Comparison of ENCODE assay signal across 9 mouse cellular contexts in the genomic region with DNA sequence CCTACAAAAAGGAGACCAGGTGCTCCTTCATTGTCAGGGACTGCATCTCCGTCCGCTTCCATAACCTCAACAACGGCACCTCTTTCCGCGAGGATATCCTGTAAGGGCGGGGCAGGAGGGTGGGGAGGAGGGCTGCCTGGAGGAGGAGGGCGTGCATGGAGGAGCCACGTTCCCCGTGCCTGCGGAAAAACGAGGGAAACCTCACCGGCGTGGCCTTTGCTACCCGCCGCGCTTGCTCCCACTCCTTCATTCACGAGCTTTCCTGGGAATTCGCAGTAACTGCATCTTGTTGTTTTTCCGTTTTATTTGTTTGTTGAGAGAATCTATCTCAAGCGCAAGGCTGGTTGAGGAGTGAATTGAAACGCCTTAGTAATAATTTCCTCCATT. TPM values are rescaled to one million over a fixed set of nuclear protein-coding genes. Genes with fewer than 3 reads are reported as not detected.
DNase-seq lines count a peak whose midpoint lies in the region; ATAC-seq and TF ChIP-seq lines count a peak whose summit lies in the region.
"Had no signal": no experiment of that assay in that cellular context is flagged by ENCODE, and none has a peak within 500 bp of the region (broad histone marks: within the 10 kb centered on the region; RNA-seq: fewer than 3 reads in every experiment).

No protein-coding gene starts in this region.

- peak overlapping the region; percentile 86 for H3K9ac ChIP-seq in heart, embryonic 15.5 days
- peak overlapping the region; percentile 73 for H3K9ac ChIP-seq in hindbrain, embryonic 14.5 days
- peak overlapping the region; percentile 63 for H3K9ac ChIP-seq in midbrain, embryonic 11.5 days (ENCODE audit: low read length)

- no peaks in the 10 kb centered on the region for H3K9me3 ChIP-seq in heart, embryonic 15.5 days (replicated peaks)
- H3K9me3 ChIP-seq in hindbrain, embryonic 14.5 days (ENCODE audit: control insufficient read depth, low read length) = no peaks in the 10 kb centered on the region
- H3K9me3 ChIP-seq in midbrain, embryonic 11.5 days (ENCODE audit: control insufficient read depth, low read length) = no peaks in the 10 kb centered on the region

- H3K27me3 ChIP-seq in heart, embryonic 15.5 days = no peaks in the 10 kb centered on the region
- H3K27me3 ChIP-seq in hindbrain, embryonic 14.5 days (ENCODE audit: control insufficient read depth, insufficient read depth, low read length) = no peaks in the 10 kb centered on the region
- no peaks in the 10 kb centered on the region for H3K27me3 ChIP-seq in midbrain, embryonic 11.5 days (ENCODE audit: control insufficient read depth, insufficient read depth, low read length)

- H3K4me1 ChIP-seq in heart, embryonic 15.5 days (replicated peaks) = peaks cover 24% of the 10 kb centered on the region
- peaks cover 3% of the 10 kb centered on the region; the same call in 1 of the 2 replicates for H3K4me1 ChIP-seq in bone marrow, adult 2 months (ENCODE audit: control insufficient read depth, insufficient read depth, low read length)
- peaks cover 21% of the 10 kb centered on the region; the same call in 1 of the 2 replicates for H3K4me1 ChIP-seq in hindbrain, embryonic 14.5 days (replicated peaks; ENCODE audit: control insufficient read depth, insufficient read depth, low read length)
- peaks cover 7% of the 10 kb centered on the region; the same call in 1 of the 2 replicates for H3K4me1 ChIP-seq in midbrain, embryonic 11.5 days (ENCODE audit: control insufficient read depth, insufficient read depth, low read length)

- peak overlapping the region; percentile 91 for H3K4me3 ChIP-seq in heart, embryonic 15.5 days
- H3K4me3 ChIP-seq in bone marrow, adult 2 months (replicated peaks; ENCODE audit: control insufficient read depth, low read depth, low read length) = peak overlapping the region; percentile 88
- H3K4me3 ChIP-seq in hindbrain, embryonic 14.5 days (replicated peaks; ENCODE audit: low read length) = peak overlapping the region; percentile 67
- peak overlapping the region; percentile 84 for H3K4me3 ChIP-seq in midbrain, embryonic 11.5 days (ENCODE audit: low read depth, low read length)

- 2% methylated on average over 21 of the region's 21 CpGs for WGBS in heart, embryonic 15.5 days
- under 1% methylated on average over 21 of the region's 21 CpGs for WGBS in bone marrow, adult 2 months
- WGBS in hindbrain, embryonic 14.5 days = 1% methylated on average over 21 of the region's 21 CpGs
- 3% methylated on average over 21 of the region's 21 CpGs for WGBS in midbrain, embryonic 11.5 days

- no peak for DNase-seq in heart, postnatal 25 days (ENCODE audit: low spot score)
- no peak for DNase-seq in hindbrain, embryonic 14.5 days (ENCODE audit: low spot score)
- DNase-seq in midbrain, embryonic 11.5 days (ENCODE audit: low spot score, missing footprints) = no peak
- no peak for DNase-seq in gastrocnemius, adult 18-20 months (ENCODE audit: low spot score)
- DNase-seq in cerebellum, adult 9-11 months = no peak
- DNase-seq in adrenal gland, postnatal 14 days = no peak

- no peak for TF ChIP-seq POLR2A in bone marrow, adult 2 months (IDR thresholded peaks at IDR 0.05; ENCODE audit: borderline replicate concordance, control insufficient read depth, low read depth, low read length)

- ATAC-seq in heart, embryonic 15.5 days (replicated peaks; ENCODE audit: insufficient number of reproducible peaks, insufficient read depth, low FRiP score, low read depth) = peak; percentile 50
- peak; percentile 53; the same call in 1 of the 2 replicates for ATAC-seq in hindbrain, embryonic 14.5 days (ENCODE audit: low FRiP score)
- ATAC-seq in midbrain, embryonic 11.5 days (ENCODE audit: low FRiP score) = peak; percentile 68

- H3K27ac ChIP-seq in heart, embryonic 15.5 days = peak overlapping the region; percentile 88
- peak overlapping the region; percentile 96 for H3K27ac ChIP-seq in bone marrow, adult 2 months (ENCODE audit: control insufficient read depth, insufficient read depth, low read depth, low read length, poor library complexity)
- peak overlapping the region; percentile 83 for H3K27ac ChIP-seq in hindbrain, embryonic 14.5 days
- H3K27ac ChIP-seq in midbrain, embryonic 11.5 days (ENCODE audit: low read depth, low read length) = peak overlapping the region; percentile 23; the same call in 1 of the 2 replicates

- peaks cover 22% of the 10 kb centered on the region; the same call in 1 of the 2 replicates for H3K36me3 ChIP-seq in heart, embryonic 15.5 days
- H3K36me3 ChIP-seq in hindbrain, embryonic 14.5 days (replicated peaks; ENCODE audit: control insufficient read depth, insufficient read depth) = peaks cover 25% of the 10 kb centered on the region
- no peaks in the 10 kb centered on the region for H3K36me3 ChIP-seq in midbrain, embryonic 11.5 days (ENCODE audit: control insufficient read depth, insufficient read depth, low read length)

- no peak for TF ChIP-seq CTCF in bone marrow, adult 2 months (IDR thresholded peaks at IDR 0.05; ENCODE audit: control insufficient read depth, insufficient read depth, low read length)

- H3K4me2 ChIP-seq in heart, embryonic 15.5 days = peak overlapping the region; percentile 88
- H3K4me2 ChIP-seq in hindbrain, embryonic 14.5 days (replicated peaks) = peak overlapping the region; percentile 64
- peak overlapping the region; percentile 72 for H3K4me2 ChIP-seq in midbrain, embryonic 11.5 days

- intact Hi-C loops in heart, postnatal 25 days (cut with DNase I) = no loop called here

RNA-seq across cellular contexts. Expression of a gene that starts 0.4 kb away (rescaled TPM):
- 4.9 TPM in 2 replicates for polyA plus RNA-seq in heart, embryonic 15.5 days (2015; fragmentation: Nextera tagmentation; extraction: Ambion mirVana)
- 1 to 10 TPM; 2.5 to 3.1 TPM for total RNA-seq in heart, postnatal 25 days (2021)
- polyA plus RNA-seq in bone marrow, adult 2 months (2011; ENCODE audit: insufficient read depth, insufficient read length, low replicate concordance, missing spikeins) = 3.4 and 4.4 TPM in 2 replicates
- 16.4 and 17.0 TPM in 2 replicates for polyA plus RNA-seq in hindbrain, embryonic 14.5 days (2014; fragmentation: Nextera tagmentation; extraction: Ambion mirVana)
- 11.4 and 12.6 TPM in 2 replicates for polyA plus RNA-seq in midbrain, embryonic 11.5 days (2014; fragmentation: Nextera tagmentation; extraction: Ambion mirVana)
- total RNA-seq in gastrocnemius, adult 18-20 months (2021) = 1 to 10 TPM; 1.5 TPM
- total RNA-seq in adrenal gland, postnatal 14 days (2021) = 4.9 and 5.1 TPM in 2 replicates

RNA-seq across cellular contexts. Expression of a gene that starts 0.6 kb away (rescaled TPM):
- polyA plus RNA-seq in heart, embryonic 15.5 days (2015; fragmentation: Nextera tagmentation; extraction: Ambion mirVana) = 12.0 and 15.0 TPM in 2 replicates
- 10 to 100 TPM; 10.7 to 12.2 TPM for total RNA-seq in heart, postnatal 25 days (2021)
- polyA plus RNA-seq in bone marrow, adult 2 months (2011; ENCODE audit: insufficient read depth, insufficient read length, low replicate concordance, missing spikeins) = 16.5 and 36.5 TPM in 2 replicates
- 18.3 and 20.8 TPM in 2 replicates for polyA plus RNA-seq in hindbrain, embryonic 14.5 days (2014; fragmentation: Nextera tagmentation; extraction: Ambion mirVana)
- 10.2 and 12.6 TPM in 2 replicates for polyA plus RNA-seq in midbrain, embryonic 11.5 days (2014; fragmentation: Nextera tagmentation; extraction: Ambion mirVana)
- 1 to 10 TPM; 8.0 to 8.2 TPM for total RNA-seq in gastrocnemius, adult 18-20 months (2021)
- 25.7 and 28.9 TPM in 2 replicates for total RNA-seq in adrenal gland, postnatal 14 days (2021)

RNA-seq across cellular contexts. Expression of a gene that starts 17.2 kb away (rescaled TPM):
- 8.1 and 10.3 TPM in 2 replicates for polyA plus RNA-seq in heart, embryonic 15.5 days (2015; fragmentation: Nextera tagmentation; extraction: Ambion mirVana)
- 1 to 10 TPM; 3.6 to 4.5 TPM for total RNA-seq in heart, postnatal 25 days (2021)
- polyA plus RNA-seq in bone marrow, adult 2 months (2011; ENCODE audit: insufficient read depth, insufficient read length, low replicate concordance, missing spikeins) = 2.1 and 3.7 TPM in 2 replicates
- polyA plus RNA-seq in hindbrain, embryonic 14.5 days (2014; fragmentation: Nextera tagmentation; extraction: Ambion mirVana) = 25.7 and 26.7 TPM in 2 replicates
- 22.0 and 23.2 TPM in 2 replicates for polyA plus RNA-seq in midbrain, embryonic 11.5 days (2014; fragmentation: Nextera tagmentation; extraction: Ambion mirVana)
- 1 to 10 TPM; 5.6 to 5.8 TPM for total RNA-seq in gastrocnemius, adult 18-20 months (2021)
- total RNA-seq in adrenal gland, postnatal 14 days (2021) = 7.0 and 8.9 TPM in 2 replicates

RNA-seq across cellular contexts. Expression of a gene that starts 19.7 kb away (rescaled TPM):
- 42.5 and 43.4 TPM in 2 replicates for polyA plus RNA-seq in heart, embryonic 15.5 days (2015; fragmentation: Nextera tagmentation; extraction: Ambion mirVana)
- total RNA-seq in heart, postnatal 25 days (2021) = 10 to 100 TPM; 24.7 to 27.5 TPM
- 2.3 and 5.8 TPM in 2 replicates for polyA plus RNA-seq in bone marrow, adult 2 months (2011; ENCODE audit: insufficient read depth, insufficient read length, low replicate concordance, missing spikeins)
- polyA plus RNA-seq in hindbrain, embryonic 14.5 days (2014; fragmentation: Nextera tagmentation; extraction: Ambion mirVana) = 33.3 and 40.8 TPM in 2 replicates
- polyA plus RNA-seq in midbrain, embryonic 11.5 days (2014; fragmentation: Nextera tagmentation; extraction: Ambion mirVana) = 10.4 and 11.7 TPM in 2 replicates
- 10 to 100 TPM; 20.0 to 24.3 TPM for total RNA-seq in gastrocnemius, adult 18-20 months (2021)
- total RNA-seq in adrenal gland, postnatal 14 days (2021) = 35.7 and 46.2 TPM in 2 replicates

RNA-seq across cellular contexts. Expression of a gene that starts 23.0 kb away (rescaled TPM):
- polyA plus RNA-seq in heart, embryonic 15.5 days (2015; fragmentation: Nextera tagmentation; extraction: Ambion mirVana) = not detected in 2 replicates
- total RNA-seq in heart, postnatal 25 days (2021) = under 1 TPM; 0.42 to 0.64 TPM
- polyA plus RNA-seq in bone marrow, adult 2 months (2011; ENCODE audit: insufficient read depth, insufficient read length, low replicate concordance, missing spikeins) = not detected in 2 replicates
- polyA plus RNA-seq in hindbrain, embryonic 14.5 days (2014; fragmentation: Nextera tagmentation; extraction: Ambion mirVana) = not detected in 2 replicates
- not detected in 2 replicates for polyA plus RNA-seq in midbrain, embryonic 11.5 days (2014; fragmentation: Nextera tagmentation; extraction: Ambion mirVana)
- total RNA-seq in gastrocnemius, adult 18-20 months (2021) = not detected
- total RNA-seq in adrenal gland, postnatal 14 days (2021) = not detected in 2 replicates
- total RNA-seq: neutrophil, adult 5-6 weeks had no signal

Comparison
In these comparisons a context has a peak if more than half of its experiments do, and no peak if none do; other contexts are left out.
1. H3K27ac ChIP-seq: peak in every context shown above with its lines; median percentile 96 in bone marrow, adult 2 months; 88 in heart, embryonic 15.5 days; 83 in hindbrain, embryonic 14.5 days; 23 in midbrain, embryonic 11.5 days.